Mouse (Mus musculus) CH12.LX (cell line): Measurements from ENCODE around the gene Rtel1. TPM values are rescaled to one million over a fixed set of nuclear protein-coding genes. Genes with fewer than 3 reads are reported as not detected.

Experiments
- DNase-seq: peaks from one replicate; pipeline ENCODE4 v3.0.0-alpha.2; 2013; ENCODE audit errors: extremely low read depth
- H3K27ac ChIP-seq: 2 replicates; pipeline ENCODE4 v1.5.1; 2012; ENCODE audit warnings: low read depth, mild to moderate bottlenecking, control low read depth, moderate library complexity; ENCODE audit not compliant: insufficient read depth
- H3K27me3 ChIP-seq: replicated peaks from 2 replicates; pipeline ENCODE3; 2012; ENCODE audit warnings: inconsistent platforms
- H3K36me3 ChIP-seq, 2 experiments: replicated peaks in 1 of 2; 2 replicates each; pipeline versions ENCODE3 to v1.6.1; 2012; ENCODE audit warnings: inconsistent platforms in 1 of 2, low read length in 1 of 2, mild to moderate bottlenecking in 1 of 2, mixed read lengths in 1 of 2, moderate library complexity in 1 of 2; ENCODE audit not compliant: control insufficient read depth in 1 of 2, insufficient read depth in 1 of 2
- H3K4me1 ChIP-seq, 2 experiments: 2 replicates each; pipeline ENCODE4 v1.6.1; 2012; ENCODE audit warnings: inconsistent platforms in 1 of 2, moderate library complexity in 1 of 2; ENCODE audit not compliant: insufficient read depth in 2 of 2, control insufficient read depth in 1 of 2
- H3K4me2 ChIP-seq: 2 replicates; pipeline ENCODE4 v1.6.1; 2012; ENCODE audit warnings: low read depth, mild to moderate bottlenecking, control low read depth; ENCODE audit not compliant: poor library complexity, insufficient read depth, severe bottlenecking
- H3K4me3 ChIP-seq, 3 experiments: fragments of 150-350 bp in 1 of 3; sonication (generic) in 1 of 3; replicated peaks in 1 of 3; 2 replicates each; pipeline versions ENCODE3 to v1.5.1; 2011 to 2012; ENCODE audit warnings: low read depth in 2 of 3, low read length in 2 of 3, mild to moderate bottlenecking in 2 of 3, moderate library complexity in 2 of 3, control low read depth in 1 of 3, improper control_type of control experiment in 1 of 3, inconsistent platforms in 1 of 3, mixed read lengths in 1 of 3; ENCODE audit not compliant: poor library complexity in 1 of 3
- H3K79me2 ChIP-seq: replicated peaks from 2 replicates; pipeline ENCODE4 v1.6.1; 2012; ENCODE audit warnings: mild to moderate bottlenecking, moderate library complexity; ENCODE audit not compliant: control insufficient read depth, poor library complexity, insufficient read depth, severe bottlenecking; ENCODE audit errors: extremely low read depth
- H3K9ac ChIP-seq: 2 replicates; pipeline ENCODE4 v1.6.1; 2012; ENCODE audit warnings: low read depth, mild to moderate bottlenecking, control low read depth, moderate library complexity; ENCODE audit not compliant: insufficient read depth
- H3K9me3 ChIP-seq: replicated peaks from 2 replicates; pipeline ENCODE3; 2012; ENCODE audit warnings: low read length, inconsistent platforms, mixed read lengths
- CHD2 ChIP-seq: IDR thresholded peaks from 2 replicates; pipeline ENCODE4 v1.6.1; 2011; ENCODE audit warnings: low read length, improper control_type of control experiment
- CTCF ChIP-seq, 2 experiments: IDR thresholded peaks in 1 of 2; conservative IDR thresholded peaks in 1 of 2; 2 replicates each; pipeline ENCODE4 v1.5.1; 2011 to 2012; ENCODE audit warnings: low read depth in 2 of 2, low read length in 2 of 2, improper control_type of control experiment in 1 of 2, inconsistent platforms in 1 of 2, mild to moderate bottlenecking in 1 of 2, moderate library complexity in 1 of 2
- ETS1 ChIP-seq: conservative IDR thresholded peaks from 2 replicates; pipeline ENCODE4 v1.6.1; 2012; ENCODE audit warnings: low read depth, mild to moderate bottlenecking, inconsistent platforms, low read length, improper control_type of control experiment, moderate library complexity
- GABPA ChIP-seq: IDR thresholded peaks from 2 replicates; pipeline ENCODE4 v1.6.1; 2012; ENCODE audit warnings: low read depth, low read length, improper control_type of control experiment, inconsistent platforms; ENCODE audit not compliant: insufficient replicate concordance
- HCFC1 ChIP-seq: IDR thresholded peaks from 2 replicates; pipeline ENCODE4 v1.6.1; 2012; ENCODE audit warnings: low read depth, mild to moderate bottlenecking, inconsistent platforms, low read length, improper control_type of control experiment
- JUN ChIP-seq: IDR thresholded peaks from 2 replicates; pipeline ENCODE4 v1.6.1; 2011; ENCODE audit warnings: low read depth, mild to moderate bottlenecking, low read length, improper control_type of control experiment, moderate library complexity; ENCODE audit not compliant: insufficient read depth
- KAT2A ChIP-seq: IDR thresholded peaks from 2 replicates; pipeline ENCODE4 v1.6.1; 2012; ENCODE audit warnings: low read length, improper control_type of control experiment, inconsistent platforms; ENCODE audit not compliant: insufficient replicate concordance
- MAX ChIP-seq: IDR thresholded peaks from 2 replicates; pipeline ENCODE4 v1.6.1; 2011; ENCODE audit warnings: low read length, improper control_type of control experiment
- MXI1 ChIP-seq: IDR thresholded peaks from 2 replicates; pipeline ENCODE4 v1.6.1; 2011; ENCODE audit warnings: mild to moderate bottlenecking, low read depth, low read length, improper control_type of control experiment
- NRF1 ChIP-seq: IDR thresholded peaks from 2 replicates; pipeline ENCODE4 v1.6.1; 2014; ENCODE audit warnings: low read depth, mild to moderate bottlenecking, inconsistent platforms, low read length, improper control_type of control experiment, moderate library complexity
- POLR2A ChIP-seq: IDR thresholded peaks from 2 replicates; pipeline ENCODE4 v1.6.1; 2011; ENCODE audit warnings: low read depth, mild to moderate bottlenecking, improper control_type of control experiment, low read length
- RAD21 ChIP-seq: IDR thresholded peaks from 2 replicates; pipeline ENCODE4 v1.6.1; 2011; ENCODE audit warnings: low read depth, mild to moderate bottlenecking, low read length, improper control_type of control experiment, moderate library complexity
- SIN3A ChIP-seq: IDR thresholded peaks from 2 replicates; pipeline ENCODE4 v1.6.1; 2012; ENCODE audit warnings: low read length, improper control_type of control experiment, inconsistent platforms
- SMC3 ChIP-seq: IDR thresholded peaks from 2 replicates; pipeline ENCODE4 v1.6.1; 2011; ENCODE audit warnings: low read depth, low read length, improper control_type of control experiment
- TBP ChIP-seq: conservative IDR thresholded peaks from 2 replicates; pipeline ENCODE4 v1.6.1; 2011; ENCODE audit warnings: low read depth, low read length, improper control_type of control experiment
- USF2 ChIP-seq: conservative IDR thresholded peaks from 2 replicates; pipeline ENCODE4 v1.6.1; 2011; ENCODE audit warnings: low read depth, low read length, improper control_type of control experiment
- ZC3H11A ChIP-seq: IDR thresholded peaks from 2 replicates; pipeline ENCODE4 v1.6.1; 2012; ENCODE audit warnings: low read depth, mild to moderate bottlenecking, inconsistent platforms, low read length, improper control_type of control experiment
- ZKSCAN1 ChIP-seq: IDR thresholded peaks from 2 replicates; pipeline ENCODE4 v1.6.1; 2012; ENCODE audit warnings: low read depth, inconsistent platforms, low read length, improper control_type of control experiment, borderline replicate concordance
- ZMIZ1 ChIP-seq: IDR thresholded peaks from 2 replicates; pipeline ENCODE4 v1.6.1; 2012; ENCODE audit warnings: low read depth, mild to moderate bottlenecking, inconsistent platforms, low read length, improper control_type of control experiment
- ZNF384 ChIP-seq: IDR thresholded peaks from 2 replicates; pipeline ENCODE4 v1.6.1; 2012; ENCODE audit warnings: low read depth, low read length, improper control_type of control experiment, inconsistent platforms
- dilution Hi-C: fragments of 300-500 bp; cut with MboI; formaldehyde crosslinking; loops from 2 replicates; pipeline ENCODE4 v1.14.3; 2020; ENCODE audit warnings: low sequenced_read_pairs; ENCODE audit not compliant: extremely low pct_unique_long_range_greater_than_20kb, extremely low pct_ligation_motif_present
- in situ Hi-C: fragments of 300-500 bp; cut with MboI; formaldehyde crosslinking; loops from 3 replicates; pipeline ENCODE4 v1.14.3; 2019; ENCODE audit warnings: low sequenced_read_pairs, low pct_ligation_motif_present, low pct_unique_long_range_greater_than_20kb, mixed read lengths
- polyA plus RNA-seq: library from polyadenylated mRNA; unstranded; fragments of >175 nt; gene quantifications from 2 replicates; pipeline ENCODE4 v1.2.1, GENCODE M21; 2012; ENCODE audit warnings: low read depth; ENCODE audit not compliant: insufficient read length
- total RNA-seq, 2 experiments: library from RNA; depleted of rRNA; stranded (reverse); fragments of 300-350 nt in 1 of 2; fragments of >200 nt in 1 of 2; gene quantifications; 2 replicates each; pipeline ENCODE4 v1.2.3; 2012 to 2014

Gene Rtel1
- total and polyA plus RNA-seq, 3 experiments: 65.4 to 89.2 (median 67.6) TPM

- TF ChIP-seq ZMIZ1: no peak; the same call in 1 of the 2 replicates
These were observed at the start of gene Rtel1 (continued) for GRCm38 (mm10) chr2:181319248-181320102.

DNA sequence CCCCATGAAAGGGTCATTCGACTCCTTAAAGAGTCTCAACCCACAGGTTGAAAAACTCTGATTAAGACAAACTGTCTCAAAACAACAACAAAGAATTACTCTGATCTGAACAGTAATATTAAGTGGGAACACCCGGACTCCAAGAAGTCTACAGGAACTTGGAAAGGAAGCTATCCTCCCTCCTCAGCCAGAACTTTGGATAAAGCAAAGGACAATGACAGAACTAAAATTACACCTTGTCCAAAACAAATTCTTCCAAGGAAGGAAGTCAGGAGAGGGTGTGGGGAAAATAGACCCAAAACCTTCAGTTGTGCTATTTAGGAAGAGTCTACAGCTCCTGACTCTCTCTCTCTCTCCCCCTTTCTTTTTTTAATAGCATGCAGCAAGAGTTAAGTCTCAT is 47.4 kb upstream of the Rtel1 start:
- Histone ChIP-seq H3K9ac (no peak overlapping the region), H3K4me2 (no peak overlapping the region), H3K27ac (no peak overlapping the region), H3K9me3 (no peaks in the 10 kb centered on the region), H3K36me3 (peaks cover 34 to 88% of the 10 kb centered on the region in 2 experiments), H3K4me1 (no peaks in the 10 kb centered on the region), H3K79me2 (peaks cover 2% of the 10 kb centered on the region; the same call in 1 of the 2 replicates), H3K4me3 (no peak overlapping the region), H3K27me3 (no peaks in the 10 kb centered on the region)
- in situ Hi-C loops: no loop called here
- dilution Hi-C loops: no loop called here
- DNase-seq: no peak
- no peak for TF ChIP-seq SMC3
- no peak for TF ChIP-seq KAT2A
- TF ChIP-seq USF2: no peak
- no peak for TF ChIP-seq HCFC1
- no peak for TF ChIP-seq MAX
- no peak for TF ChIP-seq RAD21
- no peak for TF ChIP-seq CTCF (conservative IDR thresholded peaks at IDR 0.05 in 1 of 2, IDR thresholded peaks at IDR 0.05 in 1 of 2; ENCODE audit: low read depth in 2 of 2, low read length in 2 of 2)
- no peak for TF ChIP-seq GABPA
- no peak for TF ChIP-seq ZNF384
- no peak for TF ChIP-seq ETS1
- no peak for TF ChIP-seq TBP
- TF ChIP-seq ZMIZ1: no peak
- no peak for TF ChIP-seq POLR2A
- no peak for TF ChIP-seq SIN3A
- no peak for TF ChIP-seq MXI1
- no peak for TF ChIP-seq JUN
- no peak for TF ChIP-seq ZC3H11A
- no peak for TF ChIP-seq CHD2
- no peak for TF ChIP-seq ZKSCAN1
- TF ChIP-seq NRF1: no peak
